Mouse (Mus musculus) liver, embryonic 14.5 days (tissue): ENCODE results near the gene Fam214a. TPM values are rescaled to one million over a fixed set of nuclear protein-coding genes. Genes with fewer than 3 reads are reported as not detected.

Source experiments
- ATAC-seq: fragments of 200-750 bp; cut with Nextera tagmentation; 2 replicates; pipeline ENCODE4 v1.8.0; 2017; ENCODE audit warnings: moderate number of reproducible peaks, mild to moderate bottlenecking, moderate library complexity; ENCODE audit not compliant: insufficient read depth
- DNase-seq, 3 experiments: peaks; one replicate each; pipeline ENCODE4 v3.0.0-alpha.2; 2012 to 2013; ENCODE audit warnings: low read depth in 3 of 3, low spot score in 3 of 3
- H3K27ac ChIP-seq: fragments of 300-500 bp; sonication (generic); 2 replicates; pipeline ENCODE4 v1.5.1; 2014; ENCODE audit warnings: moderate library complexity, mild to moderate bottlenecking, control low read depth, inconsistent platforms
- H3K27me3 ChIP-seq: fragments of 300-500 bp; sonication (generic); 2 replicates; pipeline ENCODE4 v1.6.1; 2014; ENCODE audit warnings: mild to moderate bottlenecking, low read length, moderate library complexity; ENCODE audit not compliant: control insufficient read depth, insufficient read depth
- H3K36me3 ChIP-seq: fragments of 300-500 bp; sonication (generic); replicated peaks from 2 replicates; pipeline ENCODE4 v1.6.1; 2014; ENCODE audit warnings: low read depth; ENCODE audit not compliant: control insufficient read depth, insufficient read depth
- H3K4me1 ChIP-seq, 2 experiments: fragments of 200-500 bp in 1 of 2; fragments of 300-500 bp in 1 of 2; sonication (generic) in 1 of 2; replicated peaks; 2 replicates each; pipeline ENCODE4 v1.6.1; 2012 to 2014; ENCODE audit warnings: antibody characterized with exemption in 1 of 2, inconsistent platforms in 1 of 2, low read length in 1 of 2; ENCODE audit not compliant: control insufficient read depth in 2 of 2, insufficient read depth in 2 of 2
- H3K4me2 ChIP-seq: fragments of 300-500 bp; sonication (generic); 2 replicates; pipeline ENCODE4 v1.6.1; 2014; ENCODE audit warnings: low read depth, mild to moderate bottlenecking, control low read depth, moderate library complexity
- H3K4me3 ChIP-seq, 2 experiments: fragments of 200-500 bp in 1 of 2; fragments of 300-500 bp in 1 of 2; sonication (generic) in 1 of 2; 2 replicates each; pipeline ENCODE4 v1.5.1; 2012 to 2014; ENCODE audit warnings: low read depth in 2 of 2, low read length in 2 of 2, mild to moderate bottlenecking in 2 of 2, control low read depth in 1 of 2, inconsistent platforms in 1 of 2, moderate library complexity in 1 of 2; ENCODE audit not compliant: insufficient read depth in 1 of 2
- H3K9ac ChIP-seq: fragments of 300-500 bp; sonication (generic); replicated peaks from 2 replicates; pipeline ENCODE4 v1.6.1; 2014; ENCODE audit warnings: mild to moderate bottlenecking, control low read depth, moderate library complexity
- H3K9me3 ChIP-seq: fragments of 300-500 bp; sonication (generic); 2 replicates; pipeline ENCODE4 v1.6.1; 2016; ENCODE audit warnings: low read length, mixed read lengths; ENCODE audit not compliant: control insufficient read depth
- CTCF ChIP-seq: IDR thresholded peaks from 2 replicates; pipeline ENCODE4 v1.5.1; 2016; ENCODE audit warnings: antibody characterized with exemption, low read depth, control low read depth
- EP300 ChIP-seq: IDR thresholded peaks from 2 replicates; pipeline ENCODE4 v1.6.1; 2016; ENCODE audit warnings: antibody characterized with exemption, low read depth
- WGBS: fragments of 180-500 bp; shearing (Covaris S2); extraction: QIAGEN DNeasy Blood & Tissue Kit; methylation state at CpG from one replicate; pipeline ENCODE4 v1.1.7; 2014; ENCODE audit not compliant: insufficient replicate concordance; 5-methylcytosine and 5-hydroxymethylcytosine counted together
- polyA plus RNA-seq, 2 experiments: library from polyadenylated mRNA; depleted of rRNA in 1 of 2; stranded (reverse) in 1 of 2; unstranded in 1 of 2; fragments of >200 nt; fragmentation: Nextera tagmentation in 1 of 2; extraction: Ambion mirVana in 1 of 2; gene quantifications; 2 replicates each; pipeline versions ENCODE4 v1.2.1 to v1.2.3; 2012 to 2014

Fam214a gene
- polyA plus RNA-seq, 2 experiments = 0.78 to 1.5 TPM

GRCm38 (mm10) chr9:74930653-74931052, 22.0 kb upstream of the Fam214a start:
- no peaks in the 10 kb centered on the region for H3K36me3 ChIP-seq
- H3K9ac ChIP-seq = no peak overlapping the region
- no peak overlapping the region for H3K4me2 ChIP-seq
- no peaks in the 10 kb centered on the region for H3K27me3 ChIP-seq
- ATAC-seq (no peak), DNase-seq (no peak)
- no peak overlapping the region for H3K4me3 ChIP-seq
- H3K27ac ChIP-seq = no peak overlapping the region
- no peaks in the 10 kb centered on the region for H3K9me3 ChIP-seq
- 65% methylated on average over 5 of the region's 5 CpGs for WGBS
- TF ChIP-seq EP300 (no peak), CTCF (no peak)
- H3K4me1 ChIP-seq = no peaks in the 10 kb centered on the region

- ATAC-seq (no peak), DNase-seq (no peak)
- 52% methylated on average over 3 of the region's 3 CpGs for WGBS
- no peak for TF ChIP-seq CTCF
- no peak for TF ChIP-seq EP300
- no peaks in the 10 kb centered on the region for H3K36me3 ChIP-seq
- H3K4me2 ChIP-seq = no peak overlapping the region
- no peak overlapping the region for H3K4me3 ChIP-seq
- H3K27ac ChIP-seq = no peak overlapping the region
- no peak overlapping the region for H3K9ac ChIP-seq
- H3K27me3 ChIP-seq = no peaks in the 10 kb centered on the region
- H3K9me3 ChIP-seq = no peaks in the 10 kb centered on the region
- H3K4me1 ChIP-seq = no peaks in the 10 kb centered on the region
These were observed 17.4 kb upstream of the Fam214a start for GRCm38 (mm10) chr9:74935289-74935688.

GRCm38 (mm10) chr9:74937761-74938160, 14.9 kb upstream of the Fam214a start:
- ATAC-seq (no peak), DNase-seq (no peak)
- no peaks in the 10 kb centered on the region for H3K36me3 ChIP-seq
- no peaks in the 10 kb centered on the region for H3K27me3 ChIP-seq
- no peaks in the 10 kb centered on the region for H3K4me1 ChIP-seq
- H3K9me3 ChIP-seq = no peaks in the 10 kb centered on the region
- H3K4me3 ChIP-seq = no peak overlapping the region
- H3K4me2 ChIP-seq = no peak overlapping the region
- WGBS = 75% methylated on average over 3 of the region's 3 CpGs
- no peak overlapping the region for H3K9ac ChIP-seq
- no peak overlapping the region for H3K27ac ChIP-seq
- TF ChIP-seq EP300 (no peak), CTCF (no peak)

- no peak overlapping the region for H3K9ac ChIP-seq
- DNase-seq = no peak
- no peaks in the 10 kb centered on the region for H3K4me1 ChIP-seq
- H3K27ac ChIP-seq = no peak overlapping the region
- H3K36me3 ChIP-seq = no peaks in the 10 kb centered on the region
- H3K4me2 ChIP-seq = no peak overlapping the region
- TF ChIP-seq EP300 (no peak), CTCF (no peak)
- WGBS = 51% methylated on average over 12 of the region's 12 CpGs
- no peak for ATAC-seq
- H3K27me3 ChIP-seq = no peaks in the 10 kb centered on the region
- H3K4me3 ChIP-seq = no peak overlapping the region
- no peaks in the 10 kb centered on the region for H3K9me3 ChIP-seq
These were observed 13.8 kb upstream of the Fam214a start for GRCm38 (mm10) chr9:74938670-74939534.

GRCm38 (mm10) chr9:74946713-74947402, 5.8 kb upstream of the Fam214a start:
- Histone ChIP-seq H3K4me2 (no peak overlapping the region), H3K27me3 (no peaks in the 10 kb centered on the region), H3K27ac (no peak overlapping the region), H3K4me1 (no peaks in the 10 kb centered on the region), H3K9me3 (no peaks in the 10 kb centered on the region), H3K36me3 (no peaks in the 10 kb centered on the region), H3K9ac (no peak overlapping the region), H3K4me3 (no peak overlapping the region)
- TF ChIP-seq CTCF = no peak
- no peak for TF ChIP-seq EP300
- no peak for ATAC-seq
- no peak for DNase-seq
- 62% methylated on average over 8 of the region's 8 CpGs for WGBS
